Mouse (Mus musculus): ENCODE data around the gene Rnf166.

Gene Rnf166

DNA sequence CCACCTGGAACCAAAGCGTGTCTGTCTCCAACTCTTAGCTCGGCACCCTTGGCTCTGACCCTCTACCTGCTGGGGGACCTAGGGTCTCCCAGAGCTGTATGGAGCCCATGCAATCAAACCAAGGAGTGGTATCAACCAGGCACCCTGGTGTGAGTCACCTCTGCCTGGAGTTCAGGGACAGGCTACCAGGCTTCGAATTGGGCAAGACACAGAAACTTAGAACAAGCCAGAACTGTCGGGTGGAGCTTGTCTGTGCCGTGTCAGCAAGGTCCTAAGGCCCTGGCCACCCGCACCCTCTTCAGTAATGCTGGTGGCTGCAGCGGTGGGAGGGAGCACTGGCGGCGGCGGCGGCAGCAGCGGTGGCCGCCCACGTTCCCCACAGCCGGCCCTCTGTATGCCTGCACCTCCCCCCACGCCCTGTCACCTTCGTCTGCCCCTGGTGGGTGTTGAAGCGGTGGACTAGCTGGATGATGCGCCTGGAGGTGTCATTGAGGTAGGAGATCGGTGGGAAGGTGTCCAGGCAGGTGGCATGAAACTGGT, 39.2 kb downstream of the Rnf166 start:
- DNase-seq: no peak

- no peak for DNase-seq
These were observed 39.7 kb downstream of the Rnf166 start for GRCm38 (mm10) chr8:122436146-122436545.

DNA sequence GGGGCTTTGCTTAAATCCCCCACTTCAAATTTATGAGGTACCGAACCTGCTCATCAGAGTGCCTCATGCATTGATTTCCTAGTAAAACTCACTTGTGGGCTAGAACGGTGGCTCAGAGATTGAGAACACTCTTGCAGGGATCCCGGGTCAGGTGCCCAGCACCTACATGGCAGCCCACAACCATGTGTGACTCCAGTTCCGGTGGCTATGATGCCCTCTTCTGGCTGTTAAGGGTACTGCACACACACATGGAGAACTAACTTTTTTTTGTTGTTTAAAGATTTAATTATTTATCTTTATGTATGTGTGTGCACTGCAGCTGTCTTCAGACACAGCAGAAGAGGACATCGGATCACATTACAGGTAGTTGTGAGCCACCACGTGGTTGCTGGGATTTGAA, 40.5 kb downstream of the Rnf166 start:
- no peak for DNase-seq

DNA sequence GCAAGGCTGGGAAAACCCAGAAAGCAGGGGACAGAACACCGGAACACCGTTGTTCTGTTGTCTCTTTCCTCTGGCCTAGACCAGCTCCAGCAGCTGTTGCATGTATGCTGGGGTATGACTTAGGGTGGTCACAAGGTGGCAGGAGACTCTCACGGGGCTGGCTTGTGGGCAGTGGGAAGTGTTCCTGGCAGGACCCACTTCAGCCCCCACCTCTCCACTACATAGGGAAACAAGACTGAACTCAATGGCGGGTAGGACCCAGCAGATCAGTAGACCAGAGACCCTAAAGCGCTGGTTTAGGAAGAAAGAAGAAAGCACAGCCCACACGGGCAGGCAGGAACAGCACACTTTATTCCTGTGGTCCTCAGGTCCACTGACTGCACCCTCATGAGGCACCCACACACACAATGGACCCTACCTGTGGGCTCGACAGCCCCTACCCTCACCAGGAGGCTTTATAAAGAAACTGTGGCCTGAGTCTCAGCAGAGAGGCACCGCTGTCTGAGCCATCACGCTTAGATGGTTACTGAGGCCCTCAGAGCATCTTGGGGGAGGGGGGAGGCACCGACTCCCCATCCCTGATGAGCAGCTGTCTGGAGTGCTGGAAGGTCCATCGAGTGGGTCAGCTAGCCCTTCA, 42.5 kb downstream of the Rnf166 start:
- DNase-seq: no peak

DNA sequence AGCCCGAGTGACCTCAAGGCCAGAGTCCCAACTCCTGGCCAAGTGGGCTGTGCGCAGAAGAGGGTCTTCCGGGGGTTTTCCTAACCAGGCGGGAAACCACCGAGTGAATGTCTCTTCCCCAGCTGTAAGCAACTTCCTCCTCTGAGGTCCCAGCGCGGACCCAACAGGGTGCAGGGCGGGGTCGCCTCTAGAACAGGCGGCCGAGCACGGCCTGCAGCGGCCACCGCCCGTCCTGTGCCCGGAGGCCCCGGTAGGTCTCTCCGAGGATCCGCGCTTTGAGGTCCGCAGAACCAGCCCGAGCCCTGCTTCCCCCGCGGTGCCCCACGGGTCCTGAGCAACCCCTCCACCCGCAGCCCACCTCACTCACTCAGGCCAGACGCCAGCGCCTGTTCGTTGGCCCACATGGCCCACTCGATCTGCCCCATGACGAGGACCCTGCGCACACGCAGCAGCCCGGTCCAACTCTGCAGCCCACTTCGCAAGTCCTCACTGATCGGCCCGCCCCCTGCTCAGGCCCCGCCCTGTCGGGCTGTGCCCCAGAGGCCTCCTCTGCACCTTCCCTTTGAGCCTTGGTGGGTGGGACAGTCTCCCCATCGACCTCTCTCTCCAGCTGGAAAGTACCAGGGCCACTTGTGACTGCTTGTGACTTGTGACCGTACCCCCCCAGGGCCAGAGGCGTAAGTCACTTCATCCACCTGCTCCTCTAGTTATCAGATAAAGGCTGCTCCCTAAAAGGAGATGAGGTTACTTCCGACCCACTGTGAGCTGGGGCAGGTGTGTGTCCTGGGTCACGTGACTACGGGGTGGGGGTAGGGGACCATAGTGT, 43.2 kb downstream of the Rnf166 start, which contains the start of gene Cyba:
Gene Cyba, minus strand, starts transcription at position 488 of the 826 bp plus-strand sequence.
- DNase-seq: no peak

DNA sequence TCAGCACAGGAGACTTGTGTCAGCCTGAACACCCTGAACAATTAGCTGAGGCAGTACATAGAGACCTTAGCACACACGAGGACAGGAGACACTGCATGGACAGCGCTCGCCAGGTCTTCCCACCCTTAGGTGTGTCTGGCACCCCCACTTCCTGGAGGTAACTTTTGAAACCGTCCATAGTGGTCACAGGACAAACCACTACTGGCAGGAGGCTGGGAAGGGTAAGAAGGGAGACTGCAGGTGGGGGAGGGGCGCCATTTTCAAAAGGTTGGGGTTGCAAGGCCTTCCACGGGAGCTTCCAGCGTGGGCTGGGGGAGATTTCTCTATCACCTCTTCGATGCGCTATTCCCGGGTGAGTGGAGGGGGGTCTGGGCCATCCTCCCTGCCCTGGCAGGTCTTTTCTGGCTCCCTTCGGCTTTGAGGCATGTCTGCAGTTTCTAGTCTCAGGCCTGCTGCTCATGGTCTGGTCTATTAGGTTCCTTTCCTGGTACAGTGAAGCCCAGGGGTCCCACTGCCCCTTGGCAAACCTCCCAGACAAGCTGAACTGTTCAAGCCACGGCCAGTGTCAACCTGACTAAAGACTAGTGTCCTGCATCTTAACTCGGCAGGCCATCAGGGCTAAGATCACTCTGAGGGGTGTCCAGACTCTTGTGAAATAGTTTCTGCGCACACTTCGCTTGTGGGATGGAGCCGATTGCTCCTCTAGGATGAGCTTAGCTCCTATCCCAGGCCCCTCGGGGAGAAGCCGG, 44.0 kb downstream of the Rnf166 start:
- no peak for DNase-seq

DNA sequence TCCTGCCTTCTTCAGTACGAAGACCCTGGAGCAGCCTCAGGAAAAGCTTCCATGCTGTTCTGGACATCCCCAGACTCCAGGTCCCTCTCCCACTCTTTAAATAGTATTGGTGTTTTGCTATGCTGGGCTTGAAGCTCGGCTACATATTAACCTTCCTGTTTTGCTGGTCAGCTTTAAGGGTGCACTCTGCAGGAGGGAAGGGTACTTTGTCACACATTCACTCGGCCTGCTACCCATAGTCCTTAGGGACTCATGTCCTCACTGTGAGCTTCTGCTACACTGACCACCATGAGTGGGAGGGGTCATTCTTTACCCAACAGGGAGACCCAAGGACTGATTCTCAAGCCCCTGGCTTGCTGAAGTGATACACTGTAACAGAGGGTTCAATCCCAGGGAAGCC, 45.2 kb downstream of the Rnf166 start:
- DNase-seq: no peak

- no peak for DNase-seq
These were observed 45.7 kb downstream of the Rnf166 start for GRCm38 (mm10) chr8:122430058-122430636.

DNA sequence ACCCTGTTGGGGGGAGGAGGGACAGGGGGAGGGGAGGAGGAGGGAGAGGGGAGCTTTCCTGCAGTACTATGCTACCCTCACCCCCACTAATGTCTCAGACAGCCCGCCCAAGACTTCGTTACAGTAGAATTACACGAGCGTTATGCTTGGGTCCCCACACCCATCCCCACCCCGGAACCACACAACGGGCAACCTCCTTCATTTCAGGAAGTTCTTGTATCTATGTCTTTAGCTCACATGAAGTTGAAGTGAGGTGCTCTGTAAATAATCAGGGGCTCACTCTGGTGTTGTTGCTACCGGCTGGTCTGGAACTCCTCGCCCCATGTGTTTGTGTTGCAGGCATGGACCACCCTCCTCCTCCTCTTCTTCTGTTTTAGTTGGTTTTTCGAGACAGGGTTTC, 47.7 kb downstream of the Rnf166 start:
- no peak for DNase-seq

DNA sequence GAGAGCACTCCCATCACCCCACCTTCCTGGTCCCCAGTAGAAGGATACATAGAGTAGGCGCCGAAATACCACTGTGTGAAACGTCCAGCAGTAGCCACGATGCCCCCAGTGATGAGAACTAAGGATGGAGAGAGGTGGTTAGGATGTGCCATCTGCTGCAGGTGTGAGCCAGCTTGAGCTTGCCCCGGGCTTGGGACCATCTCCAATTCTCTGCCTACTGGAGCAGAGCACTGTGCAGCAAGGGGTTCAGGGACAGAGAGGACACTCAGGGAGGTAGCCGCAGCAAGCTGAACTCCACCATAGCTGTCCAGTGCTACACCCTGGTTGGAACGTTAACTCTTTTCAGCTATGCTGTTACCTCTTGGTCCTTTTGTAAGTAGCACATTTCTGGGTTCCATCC, 48.3 kb downstream of the Rnf166 start:
- DNase-seq: no peak

GRCm38 (mm10) chr8:122426145-122426544, 49.7 kb downstream of the Rnf166 start:
- no peak for DNase-seq

- DNase-seq: no peak
These were observed 52.2 kb downstream of the Rnf166 start for GRCm38 (mm10) chr8:122423659-122424058.

- DNase-seq: no peak
These were observed 52.6 kb downstream of the Rnf166 start for GRCm38 (mm10) chr8:122423217-122423616.

DNA sequence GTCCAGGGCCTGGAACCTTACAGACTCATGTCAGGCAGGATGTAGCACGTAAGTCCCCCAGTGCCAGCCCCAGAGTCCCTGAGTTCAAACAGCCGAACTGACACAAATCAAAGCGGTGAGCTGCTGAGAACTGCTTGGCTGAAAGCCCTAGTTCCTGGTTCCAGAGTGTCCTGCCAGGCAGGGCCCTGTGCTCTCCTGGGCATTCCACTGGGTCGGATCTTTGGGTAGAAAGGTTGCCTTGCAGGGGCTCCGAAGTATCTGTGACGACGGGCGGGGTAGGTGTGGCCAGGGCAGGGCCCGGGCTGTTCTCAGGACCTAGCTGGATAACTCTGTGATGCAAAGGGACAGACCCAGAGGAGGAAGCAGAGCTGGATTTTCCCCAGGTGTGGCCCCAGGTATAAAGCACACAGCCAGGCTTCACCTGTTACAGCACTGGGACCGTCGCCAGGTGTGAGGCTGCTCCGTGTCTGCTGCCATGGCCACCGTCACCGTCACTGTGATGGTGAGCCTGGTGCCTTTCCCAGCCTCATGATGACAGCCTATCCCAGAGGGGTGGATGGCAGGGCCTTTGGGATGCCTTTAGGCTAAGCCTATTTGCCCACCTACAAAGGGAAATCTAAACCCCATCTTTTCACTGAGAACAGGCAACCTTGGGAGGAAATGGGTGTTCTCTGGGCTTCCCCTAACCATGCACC, 54.3 kb downstream of the Rnf166 start, which contains the start of gene Il17c:
Gene Il17c, plus strand, starts transcription at position 645 of the 695 bp plus-strand sequence.
- no peak for DNase-seq

GRCm38 (mm10) chr8:122419881-122420555, 55.8 kb downstream of the Rnf166 start:
- DNase-seq: peak; percentile 42

Data from right cerebral cortex, postnatal 25 days (tissue).